ENCODE assay signal across 14 mouse cellular contexts in the genomic region with DNA sequence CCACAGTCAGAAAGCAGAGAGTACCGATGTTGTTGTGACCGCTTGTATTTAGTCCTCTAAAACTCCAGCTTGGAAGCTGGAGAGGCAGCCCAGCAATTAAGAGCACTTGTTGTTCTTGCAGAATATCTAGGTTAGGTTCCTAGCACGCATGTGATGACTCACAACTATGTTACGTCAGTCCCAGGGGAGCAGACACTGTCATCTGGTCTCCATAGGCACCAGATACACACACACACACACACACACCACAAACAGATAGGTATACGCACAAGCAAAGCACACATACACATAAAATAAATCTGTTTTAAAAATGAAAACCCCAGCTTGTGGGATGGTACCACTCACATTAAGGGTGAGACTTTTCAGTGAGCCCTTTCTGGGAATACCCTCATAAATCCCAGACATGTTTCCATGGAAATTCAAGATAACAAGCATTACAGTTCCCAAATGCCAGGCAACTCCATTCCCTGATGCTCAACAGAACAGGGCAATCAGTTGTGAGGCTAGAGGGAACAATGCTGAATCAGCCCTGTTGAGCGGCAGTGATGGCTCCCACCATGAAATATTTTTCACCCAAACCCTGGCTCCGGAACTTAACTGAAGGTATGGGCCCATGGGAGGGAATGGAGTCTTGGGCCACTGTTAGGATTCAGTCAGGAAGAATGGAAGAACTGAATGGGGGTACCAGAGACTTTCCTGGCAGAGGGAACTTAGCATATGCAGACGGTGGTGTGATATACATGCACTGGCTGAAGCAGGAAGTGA. TPM values are rescaled to one million over a fixed set of nuclear protein-coding genes. Genes with fewer than 3 reads are reported as not detected.
DNase-seq lines count a peak whose midpoint lies in the region; ATAC-seq and TF ChIP-seq lines count a peak whose summit lies in the region.
"Had no signal": no experiment of that assay in that cellular context is flagged by ENCODE, and none has a peak within 500 bp of the region (broad histone marks: within the 10 kb centered on the region; RNA-seq: fewer than 3 reads in every experiment).

No protein-coding gene starts in this region.

- no peak for DNase-seq in frontal cortex, postnatal 10 days (ENCODE audit: low spot score in 2 of 2)
- peak in 1 of 2 experiments; percentile 56 for DNase-seq in heart, adult 2 months
- DNase-seq in T-cell, adult 2 months (ENCODE audit: low spot score) = no peak
- no peak for DNase-seq in Muller cell, postnatal 12 days (ENCODE audit: inconsistent ontology term)
- no peak for DNase-seq in kidney, postnatal 4 days
- DNase-seq: cerebellum, postnatal 36 days; kidney, postnatal 10 days had no signal

- no peak overlapping the region for H3K4me3 ChIP-seq in C2C12 (ENCODE audit: insufficient read depth, poor library complexity, severe bottlenecking)
- H3K4me3 ChIP-seq in heart, adult 2 months = no peak overlapping the region
- H3K4me3 ChIP-seq: hindbrain, embryonic 15.5 days; liver, embryonic 12.5 days; midbrain, embryonic 10.5 days; neural tube, embryonic 12.5 days had no signal

- no peaks in the 10 kb centered on the region for H3K36me3 ChIP-seq in C2C12 (ENCODE audit: control insufficient read depth, insufficient read depth)
- H3K36me3 ChIP-seq in heart, adult 2 months (ENCODE audit: control insufficient read depth, insufficient read depth, low read length) = no peaks in the 10 kb centered on the region
- H3K36me3 ChIP-seq: hindbrain, embryonic 15.5 days; liver, embryonic 12.5 days; midbrain, embryonic 10.5 days; neural tube, embryonic 12.5 days had no signal

- peaks cover 14% of the 10 kb centered on the region for H3K4me1 ChIP-seq in heart, adult 2 months (ENCODE audit: control insufficient read depth, insufficient read depth, low read length)
- H3K4me1 ChIP-seq: hindbrain, embryonic 15.5 days; neural tube, embryonic 12.5 days had no signal

- WGBS in heart, adult 2 months = 72% methylated on average over 8 of the region's 8 CpGs

- H3ac ChIP-seq in C2C12 (ENCODE audit: control insufficient read depth, insufficient read length, low read depth) = no peak overlapping the region

- H3K79me3 ChIP-seq in C2C12 (ENCODE audit: low read depth) = no peaks in the 10 kb centered on the region

- TF ChIP-seq EP300 in heart, adult 2 months (IDR thresholded peaks at IDR 0.05; ENCODE audit: insufficient read depth, low read depth, low read length) = no peak

- TF ChIP-seq CTCF in C2C12 (IDR thresholded peaks at IDR 0.05; ENCODE audit: control insufficient read depth, insufficient read depth, insufficient read length) = no peak
- no peak for TF ChIP-seq CTCF in heart, adult 2 months (IDR thresholded peaks at IDR 0.05)

- H3K79me2 ChIP-seq in C2C12 (ENCODE audit: control insufficient read depth, insufficient read depth) = no peaks in the 10 kb centered on the region
- H3K79me2 ChIP-seq in heart, adult 2 months (replicated peaks; ENCODE audit: control insufficient read depth, insufficient read depth, low read length) = no peaks in the 10 kb centered on the region

- H3K27ac ChIP-seq in heart, adult 2 months = no peak overlapping the region; the same call in 1 of the 2 replicates
- H3K27ac ChIP-seq: hindbrain, embryonic 15.5 days; liver, embryonic 12.5 days; midbrain, embryonic 10.5 days; neural tube, embryonic 12.5 days had no signal

- no peaks in the 10 kb centered on the region for H3K27me3 ChIP-seq in C2C12 (ENCODE audit: control insufficient read depth, insufficient read depth, insufficient read length)
- no peaks in the 10 kb centered on the region for H3K27me3 ChIP-seq in heart, adult 2 months (ENCODE audit: control insufficient read depth, insufficient read depth, low read length)
- H3K27me3 ChIP-seq: hindbrain, embryonic 15.5 days; liver, embryonic 12.5 days; neural tube, embryonic 12.5 days had no signal

- intact Hi-C loops in heart, adult 2 months (cut with DNase I) = no loop called here

- peak; percentile 86 for ATAC-seq in frontal cortex, adult (ENCODE audit: low TSS enrichment)
- 0 out of 2 replicates have a peak, but pooled peaks have one; percentile 26 for ATAC-seq in megakaryocyte, adult 5-6 weeks (ENCODE audit: poor library complexity, severe bottlenecking)
- ATAC-seq: liver, embryonic 12.5 days had no signal

- no peak overlapping the region for H3K9ac ChIP-seq in heart, adult 2 months (ENCODE audit: low read depth, low read length)
- H3K9ac ChIP-seq: hindbrain, embryonic 15.5 days; liver, embryonic 12.5 days; neural tube, embryonic 12.5 days had no signal

- TF ChIP-seq POLR2A in heart, adult 2 months (IDR thresholded peaks at IDR 0.05; ENCODE audit: insufficient read depth, low read depth, low read length) = 0 out of 2 replicates have a peak, but pooled peaks have one; percentile 20

TF ChIP-seq in C2C12, 6 proteins besides CTCF, POLR2A, EP300 and RAD21:
- TF ChIP-seq FOSL1 (IDR thresholded peaks at IDR 0.05; ENCODE audit: insufficient read depth, low read length, poor library complexity, severe bottlenecking) (peak; percentile 71), CEBPB (IDR thresholded peaks at IDR 0.05; ENCODE audit: low read depth) (peak; percentile 62), MAX (IDR thresholded peaks at IDR 0.05) (no peak), MYOG (IDR thresholded peaks at IDR 0.05; ENCODE audit: control insufficient read depth, extremely low read depth, insufficient read length) (no peak), USF1 (IDR thresholded peaks at IDR 0.05; ENCODE audit: low read depth) (no peak)

RNA-seq across cellular contexts. Expression of a gene that starts 34.4 kb away (rescaled TPM):
- polyA plus RNA-seq in C2C12 (2012; fragmentation: generic; extraction: Trizol) = 4,975 TPM
- 1,000 to 10,000 TPM; 2,956 to 3,430 TPM for total RNA-seq in heart, adult 2 months (2021)
- 2,611 and 2,797 TPM in 2 replicates for polyA plus RNA-seq in heart, adult 2 months (2012; rRNA removed)
- 1,271 and 1,296 TPM in 2 replicates for total RNA-seq in megakaryocyte, adult 5-6 weeks (2015)
- 513 and 615 TPM in 2 replicates for total RNA-seq in megakaryocyte, adult 5-6 weeks (2017)

RNA-seq across cellular contexts. Expression of a gene that starts 46.6 kb away (rescaled TPM):
- 89.6 TPM for polyA plus RNA-seq in C2C12 (2012; fragmentation: generic; extraction: Trizol)
- 1 to 10 TPM; 2.6 to 5.5 TPM for total RNA-seq in heart, adult 2 months (2021)
- polyA plus RNA-seq in heart, adult 2 months (2012; rRNA removed) = 2.9 and 4.5 TPM in 2 replicates
- 204 and 205 TPM in 2 replicates for total RNA-seq in megakaryocyte, adult 5-6 weeks (2015)
- total RNA-seq in megakaryocyte, adult 5-6 weeks (2017) = 85.5 and 116 TPM in 2 replicates

RNA-seq across cellular contexts. Expression of a gene that starts 55.5 kb away (rescaled TPM):
- polyA plus RNA-seq in C2C12 (2012; fragmentation: generic; extraction: Trizol) = 0.09 TPM
- under 1 TPM; 0.10 to 0.11 TPM for total RNA-seq in heart, adult 2 months (2021)
- 0.45 and 0.47 TPM in 2 replicates for polyA plus RNA-seq in heart, adult 2 months (2012; rRNA removed)
- total RNA-seq in megakaryocyte, adult 5-6 weeks (2015) = not detected in 2 replicates
- not detected in 2 replicates for total RNA-seq in megakaryocyte, adult 5-6 weeks (2017)

RNA-seq across cellular contexts. Expression of a gene that starts 55.5 kb away (rescaled TPM):
- polyA plus RNA-seq in C2C12 (2012; fragmentation: generic; extraction: Trizol) = 4.5 TPM
- total RNA-seq in heart, adult 2 months (2021) = 1 to 10 TPM; 5.9 to 6.5 TPM
- polyA plus RNA-seq in heart, adult 2 months (2012; rRNA removed) = 11.1 and 14.2 TPM in 2 replicates
- 3.1 and 5.6 TPM in 2 replicates for total RNA-seq in megakaryocyte, adult 5-6 weeks (2015)
- total RNA-seq in megakaryocyte, adult 5-6 weeks (2017) = 7.1 and 11.8 TPM in 2 replicates

Comparison
In these comparisons a context has a peak if more than half of its experiments do, and no peak if none do; other contexts are left out.
1. RNA of a gene that starts 46.6 kb away (total RNA-seq): 85.5 to 205 TPM in megakaryocyte, adult 5-6 weeks; 2.6 to 5.5 TPM in heart, adult 2 months; every median in the first group is over 10 times any median in the second.